Mouse (Mus musculus): ENCODE measurements around the gene Abcg5. TPM values are rescaled to one million over a fixed set of nuclear protein-coding genes. Genes with fewer than 3 reads are reported as not detected.

Gene Abcg5
- 1.4 and 1.6 TPM in 2 replicates for polyA plus RNA-seq (2015; fragmentation: Nextera tagmentation; extraction: Ambion mirVana)

DNA sequence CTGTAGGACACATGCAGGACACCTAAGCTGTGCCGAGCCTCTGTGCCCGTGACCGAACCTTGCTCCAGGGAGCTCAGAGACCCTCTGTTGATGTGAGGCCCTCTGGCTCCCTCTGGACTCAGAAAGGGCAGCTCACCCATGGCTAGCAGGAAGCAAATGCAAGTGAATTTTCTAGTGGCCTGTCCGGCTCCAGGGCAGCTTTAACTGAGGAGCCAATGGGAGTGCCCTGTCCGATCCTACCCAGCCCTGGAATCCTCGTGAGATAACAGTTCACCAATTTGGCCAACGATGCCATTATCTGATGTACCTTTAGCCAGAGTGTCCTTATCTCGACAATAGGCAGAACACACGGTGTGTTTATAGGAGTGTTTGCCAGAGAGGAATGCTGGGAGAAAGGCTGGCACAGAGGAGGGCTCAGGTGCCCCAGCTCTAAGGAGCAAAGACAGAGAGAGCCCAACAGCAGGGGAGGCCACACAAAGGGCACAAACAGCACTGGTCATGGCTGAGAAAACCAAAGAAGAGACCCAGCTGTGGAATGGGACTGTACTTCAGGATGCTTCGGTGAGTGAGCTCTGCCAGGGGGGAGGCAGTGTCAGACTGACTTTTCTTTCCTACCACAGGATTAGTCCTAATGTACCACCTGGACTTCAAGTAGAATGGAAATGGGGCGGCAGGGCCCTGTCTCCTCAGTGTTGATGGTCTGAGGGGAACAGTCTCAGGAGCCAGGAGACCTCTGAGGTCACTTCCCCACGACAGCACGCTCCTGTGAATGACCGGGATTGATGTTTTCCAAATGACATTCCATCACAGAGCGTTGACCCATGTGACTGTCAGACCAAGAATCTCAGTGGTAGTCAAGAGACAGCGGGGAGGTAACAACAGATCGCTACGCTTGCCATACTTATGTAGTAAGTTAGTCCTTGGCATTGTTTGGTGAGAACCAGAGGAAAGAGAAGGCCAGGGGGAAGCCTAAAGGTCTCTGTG lies at the start of gene Abcg5:
Gene Abcg5, minus strand, starts transcription at position 278 of the 984 bp plus-strand sequence.
- no peaks in the 10 kb centered on the region for H3K27me3 ChIP-seq
- no peak for ATAC-seq (ENCODE audit: low FRiP score, low read depth)
- H3K36me3 ChIP-seq: no peaks in the 10 kb centered on the region
- 77% methylated on average over 18 of the region's 18 CpGs for WGBS
- H3K4me2 ChIP-seq (replicated peaks): no peak within 1 kb of the TSS
- H3K27ac ChIP-seq: no peak within 1 kb of the TSS
- no peaks in the 10 kb centered on the region for H3K4me1 ChIP-seq
- H3K9me3 ChIP-seq: no peaks in the 10 kb centered on the region
- no peak within 1 kb of the TSS for H3K4me3 ChIP-seq
- no peak within 1 kb of the TSS for H3K9ac ChIP-seq

DNA sequence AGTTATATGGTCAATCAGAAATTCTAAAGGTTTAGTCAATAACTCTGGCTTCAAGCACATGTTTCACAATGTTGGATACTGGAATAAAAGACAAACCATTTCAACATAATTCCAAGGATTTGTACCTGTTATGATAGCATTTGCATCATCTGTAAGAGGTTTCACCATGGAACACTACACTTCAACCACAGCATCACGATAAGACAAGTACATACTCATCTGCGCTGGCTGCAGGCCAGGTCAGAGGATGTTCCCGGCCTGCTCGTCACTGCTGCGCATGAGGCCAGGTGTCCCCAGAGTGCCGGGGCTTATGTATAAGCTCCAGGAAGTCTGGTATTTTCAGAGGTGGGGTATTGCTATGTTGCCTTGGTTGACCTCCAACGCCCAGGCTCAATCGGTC lies 49.8 kb upstream of the Abcg5 start:
- Histone ChIP-seq H3K4me3 (no peak overlapping the region), H3K4me2 (replicated peaks) (no peak overlapping the region), H3K4me1 (no peaks in the 10 kb centered on the region), H3K9me3 (no peaks in the 10 kb centered on the region), H3K27me3 (no peaks in the 10 kb centered on the region), H3K27ac (no peak overlapping the region), H3K36me3 (peaks cover 43% of the 10 kb centered on the region), H3K9ac (no peak overlapping the region)
- no peak for ATAC-seq (ENCODE audit: low FRiP score, low read depth)
- WGBS: 91% methylated on average over 8 of the region's 8 CpGs

GRCm38 (mm10) chr17:84731361-84731760 lies 48.5 kb upstream of the Abcg5 start:
- Histone ChIP-seq H3K36me3 (peaks cover 47% of the 10 kb centered on the region), H3K9ac (no peak overlapping the region), H3K9me3 (no peaks in the 10 kb centered on the region), H3K27me3 (no peaks in the 10 kb centered on the region), H3K27ac (no peak overlapping the region), H3K4me2 (replicated peaks) (no peak overlapping the region), H3K4me1 (no peaks in the 10 kb centered on the region), H3K4me3 (no peak overlapping the region)
- no peak for ATAC-seq (ENCODE audit: low FRiP score, low read depth)
- 83% methylated on average over 12 of the region's 12 CpGs for WGBS

DNA sequence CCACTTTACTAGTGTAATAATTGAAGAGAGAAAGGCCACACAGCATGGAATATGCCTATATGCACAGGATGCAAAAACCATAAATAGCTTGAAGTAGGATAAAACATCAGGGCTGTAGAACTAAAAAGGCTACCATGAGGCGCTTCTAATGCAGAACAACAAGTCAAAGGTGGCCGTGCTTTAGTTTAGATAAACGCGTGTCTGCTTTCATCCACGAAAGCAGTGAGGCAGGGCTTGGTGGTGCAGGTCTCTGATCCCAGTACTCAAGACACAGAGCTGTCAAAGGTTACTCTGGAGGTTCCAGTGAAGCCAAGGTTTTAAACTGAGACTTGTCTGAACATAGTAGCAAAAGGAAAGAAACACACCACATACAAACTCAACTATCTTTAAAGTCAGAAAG lies 46.3 kb upstream of the Abcg5 start:
- Histone ChIP-seq H3K9me3 (no peaks in the 10 kb centered on the region), H3K4me3 (no peak overlapping the region), H3K4me2 (replicated peaks) (no peak overlapping the region), H3K36me3 (peaks cover 62% of the 10 kb centered on the region), H3K27me3 (no peaks in the 10 kb centered on the region), H3K9ac (no peak overlapping the region), H3K27ac (no peak overlapping the region), H3K4me1 (no peaks in the 10 kb centered on the region)
- 89% methylated on average over 5 of the region's 5 CpGs for WGBS
- no peak for ATAC-seq (ENCODE audit: low FRiP score, low read depth)

DNA sequence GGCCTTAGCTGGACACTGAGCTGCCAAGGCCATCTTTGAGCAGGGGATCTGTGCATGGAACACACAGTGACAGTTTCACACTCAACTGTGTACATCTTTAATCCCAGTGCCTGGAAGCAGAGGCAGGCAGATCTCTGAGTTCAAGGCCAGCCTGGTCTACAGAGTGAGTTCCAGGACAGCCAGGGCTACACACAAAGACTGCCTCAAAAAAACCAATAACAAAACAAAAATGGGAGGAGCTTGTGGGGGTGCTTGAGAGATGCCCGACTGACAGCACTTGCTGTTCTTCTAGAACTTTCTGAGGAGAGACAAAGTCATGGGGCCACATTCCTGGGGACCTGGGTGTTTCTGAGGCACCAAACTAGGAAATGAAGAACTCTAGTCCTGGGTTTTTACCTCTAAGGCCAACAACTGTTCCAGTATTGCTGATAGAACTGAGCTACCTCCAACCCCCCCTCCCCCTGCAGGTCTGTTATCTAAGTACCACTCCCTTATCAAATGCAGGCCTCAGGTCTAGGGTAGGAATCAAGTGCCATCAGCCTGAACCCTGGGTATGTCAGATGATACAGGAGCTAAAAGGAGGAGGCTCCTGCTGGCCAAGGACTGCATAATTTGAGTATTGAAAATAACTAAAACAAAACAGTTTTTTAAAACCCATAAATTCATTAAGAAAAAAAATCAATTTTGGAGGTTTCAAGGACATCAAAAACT lies 45.5 kb upstream of the Abcg5 start:
- no peak overlapping the region for H3K4me2 ChIP-seq (replicated peaks)
- H3K9me3 ChIP-seq: no peaks in the 10 kb centered on the region
- no peak overlapping the region for H3K4me3 ChIP-seq
- H3K27ac ChIP-seq: no peak overlapping the region
- ATAC-seq (ENCODE audit: low FRiP score, low read depth): no peak
- H3K27me3 ChIP-seq: no peaks in the 10 kb centered on the region
- 73% methylated on average over 1 of the region's 1 CpGs for WGBS
- peaks cover 66% of the 10 kb centered on the region for H3K36me3 ChIP-seq
- no peaks in the 10 kb centered on the region for H3K4me1 ChIP-seq
- H3K9ac ChIP-seq: no peak overlapping the region

- 100% methylated on average over 3 of the region's 3 CpGs for WGBS
- no peaks in the 10 kb centered on the region for H3K4me1 ChIP-seq
- H3K36me3 ChIP-seq: peaks cover 69% of the 10 kb centered on the region
Observed at GRCm38 (mm10) chr17:84725163-84725562, 42.4 kb upstream of the Abcg5 start.

GRCm38 (mm10) chr17:84724028-84724427 lies 41.2 kb upstream of the Abcg5 start:
- Histone ChIP-seq H3K9ac (no peak overlapping the region), H3K4me2 (replicated peaks) (no peak overlapping the region), H3K36me3 (peaks cover 66% of the 10 kb centered on the region), H3K27ac (no peak overlapping the region), H3K4me3 (no peak overlapping the region), H3K27me3 (no peaks in the 10 kb centered on the region), H3K9me3 (no peaks in the 10 kb centered on the region), H3K4me1 (no peaks in the 10 kb centered on the region)
- 90% methylated on average over 9 of the region's 9 CpGs for WGBS
- ATAC-seq (ENCODE audit: low FRiP score, low read depth): no peak

More at GRCm38 (mm10) chr17:84725163-84725562, 42.4 kb upstream of the Abcg5 start:
- no peak overlapping the region for H3K9ac ChIP-seq
- H3K4me2 ChIP-seq (replicated peaks): no peak overlapping the region
- no peak for ATAC-seq (ENCODE audit: low FRiP score, low read depth)
- no peak overlapping the region for H3K27ac ChIP-seq
- H3K9me3 ChIP-seq: no peaks in the 10 kb centered on the region
- no peak overlapping the region for H3K4me3 ChIP-seq
- H3K27me3 ChIP-seq: no peaks in the 10 kb centered on the region

- no peak overlapping the region for H3K4me2 ChIP-seq (replicated peaks)
- H3K36me3 ChIP-seq: peaks cover 48% of the 10 kb centered on the region
- H3K9ac ChIP-seq: no peak overlapping the region
- 80% methylated on average over 3 of the region's 3 CpGs for WGBS
- no peaks in the 10 kb centered on the region for H3K27me3 ChIP-seq
- no peaks in the 10 kb centered on the region for H3K4me1 ChIP-seq
- H3K27ac ChIP-seq: no peak overlapping the region
- ATAC-seq (ENCODE audit: low FRiP score, low read depth): no peak
- no peaks in the 10 kb centered on the region for H3K9me3 ChIP-seq
- H3K4me3 ChIP-seq: no peak overlapping the region
Observed at GRCm38 (mm10) chr17:84719105-84719504, 36.3 kb upstream of the Abcg5 start.

- peaks cover 46% of the 10 kb centered on the region for H3K36me3 ChIP-seq
- no peak overlapping the region for H3K4me3 ChIP-seq
- H3K27ac ChIP-seq: no peak overlapping the region
- H3K4me1 ChIP-seq: no peaks in the 10 kb centered on the region
- no peak overlapping the region for H3K4me2 ChIP-seq (replicated peaks)
- H3K9me3 ChIP-seq: no peaks in the 10 kb centered on the region
- no peaks in the 10 kb centered on the region for H3K27me3 ChIP-seq
- H3K9ac ChIP-seq: no peak overlapping the region
- no peak for ATAC-seq (ENCODE audit: low FRiP score, low read depth)
- WGBS: 62% methylated on average over 5 of the region's 5 CpGs
Observed at GRCm38 (mm10) chr17:84717416-84717815, 34.6 kb upstream of the Abcg5 start.

DNA sequence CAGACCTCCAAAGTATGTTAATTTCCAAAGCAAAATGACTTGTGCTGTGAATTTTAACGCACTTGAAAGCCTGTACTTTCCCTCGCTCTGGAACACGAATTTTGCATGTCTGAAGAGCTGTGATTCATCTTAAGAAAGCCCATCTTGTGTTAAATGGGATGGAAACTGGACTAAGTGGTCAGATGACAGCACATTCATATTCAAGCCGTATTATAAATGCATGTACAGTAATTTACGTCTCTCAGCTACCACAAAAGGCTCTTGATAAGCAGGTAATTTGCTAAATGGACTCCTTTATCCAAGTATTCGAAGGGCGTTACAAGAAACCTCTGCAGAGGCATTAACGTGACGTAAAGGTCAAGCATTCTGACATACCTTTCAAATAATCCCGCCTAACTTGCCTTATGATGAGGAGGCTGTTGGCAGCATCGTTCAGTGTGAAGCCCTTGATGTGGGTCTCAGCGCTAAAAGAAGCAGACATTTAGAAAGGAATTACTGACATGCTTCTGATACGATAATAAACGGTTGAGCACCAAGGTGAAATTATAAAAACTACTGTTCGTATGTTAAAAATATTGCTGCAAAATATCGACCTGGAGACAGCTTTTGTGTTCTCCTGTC lies 33.6 kb upstream of the Abcg5 start:
- no peak overlapping the region for H3K4me2 ChIP-seq (replicated peaks)
- no peak for ATAC-seq (ENCODE audit: low FRiP score, low read depth)
- H3K9ac ChIP-seq: no peak overlapping the region
- no peak overlapping the region for H3K27ac ChIP-seq
- H3K36me3 ChIP-seq: peaks cover 42% of the 10 kb centered on the region
- H3K9me3 ChIP-seq: no peaks in the 10 kb centered on the region
- WGBS: 83% methylated on average over 16 of the region's 16 CpGs
- no peak overlapping the region for H3K4me3 ChIP-seq
- H3K27me3 ChIP-seq: no peaks in the 10 kb centered on the region
- H3K4me1 ChIP-seq: no peaks in the 10 kb centered on the region

- 76% methylated on average over 4 of the region's 4 CpGs for WGBS
- Histone ChIP-seq H3K4me2 (replicated peaks) (no peak overlapping the region), H3K4me3 (no peak overlapping the region), H3K36me3 (peaks cover 36% of the 10 kb centered on the region), H3K27me3 (no peaks in the 10 kb centered on the region), H3K27ac (no peak overlapping the region), H3K9ac (no peak overlapping the region), H3K9me3 (no peaks in the 10 kb centered on the region), H3K4me1 (no peaks in the 10 kb centered on the region)
- no peak for ATAC-seq (ENCODE audit: low FRiP score, low read depth)
Observed at GRCm38 (mm10) chr17:84714930-84715329, 32.1 kb upstream of the Abcg5 start.

All from limb, embryonic 13.5 days (tissue).